Mouse (Mus musculus): ENCODE data around the gene Hddc3. TPM values are rescaled to one million over a fixed set of nuclear protein-coding genes. Genes with fewer than 3 reads are reported as not detected.

The Hddc3 gene
- total RNA-seq, 2 experiments from 2014 or later, result 10.9 to 17.8 TPM

DNA sequence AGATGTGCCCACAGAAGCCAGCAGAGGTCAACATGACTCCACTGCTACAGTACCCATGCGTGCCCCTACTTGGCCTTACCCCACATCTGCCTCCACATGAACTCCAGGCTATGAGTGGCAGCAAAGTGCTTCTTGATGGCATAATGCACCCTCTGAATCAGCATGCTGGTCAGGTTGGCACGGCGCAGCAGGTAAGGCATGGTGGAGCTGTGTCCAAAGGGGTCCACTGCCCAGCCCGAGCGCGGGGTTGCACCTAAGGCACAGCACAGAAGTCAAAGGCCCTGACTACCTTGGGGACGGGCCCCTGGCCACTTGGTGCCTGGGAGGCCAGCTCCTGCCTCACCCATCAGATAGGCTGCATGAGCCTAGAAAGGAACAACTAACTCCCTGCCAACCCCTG lies 24.3 kb downstream of the Hddc3 start:
- ATAC-seq (replicated peaks; ENCODE audit: low FRiP score, low TSS enrichment, poor library complexity, severe bottlenecking), result no peak

DNA sequence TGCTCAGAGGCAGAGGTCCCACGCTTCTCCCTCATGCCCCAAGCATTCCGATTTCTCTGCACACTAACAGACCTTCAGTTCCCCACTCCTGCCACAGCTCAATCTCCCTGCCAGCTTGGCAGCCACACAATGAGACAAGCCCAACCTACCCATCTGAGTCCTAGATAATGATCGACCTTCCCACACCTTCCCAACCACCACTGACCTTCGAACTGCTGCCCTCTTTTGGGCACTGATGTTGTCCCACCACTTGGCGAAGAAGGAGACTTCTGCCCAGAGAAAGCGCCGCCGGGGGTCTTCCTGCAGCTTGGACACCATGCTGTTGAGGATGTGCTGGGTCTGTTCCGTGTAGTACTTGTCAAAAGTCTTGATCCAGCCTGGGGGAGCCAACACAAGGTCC lies 25.1 kb downstream of the Hddc3 start:
- ATAC-seq (replicated peaks; ENCODE audit: low FRiP score, low TSS enrichment, poor library complexity, severe bottlenecking), result no peak

DNA sequence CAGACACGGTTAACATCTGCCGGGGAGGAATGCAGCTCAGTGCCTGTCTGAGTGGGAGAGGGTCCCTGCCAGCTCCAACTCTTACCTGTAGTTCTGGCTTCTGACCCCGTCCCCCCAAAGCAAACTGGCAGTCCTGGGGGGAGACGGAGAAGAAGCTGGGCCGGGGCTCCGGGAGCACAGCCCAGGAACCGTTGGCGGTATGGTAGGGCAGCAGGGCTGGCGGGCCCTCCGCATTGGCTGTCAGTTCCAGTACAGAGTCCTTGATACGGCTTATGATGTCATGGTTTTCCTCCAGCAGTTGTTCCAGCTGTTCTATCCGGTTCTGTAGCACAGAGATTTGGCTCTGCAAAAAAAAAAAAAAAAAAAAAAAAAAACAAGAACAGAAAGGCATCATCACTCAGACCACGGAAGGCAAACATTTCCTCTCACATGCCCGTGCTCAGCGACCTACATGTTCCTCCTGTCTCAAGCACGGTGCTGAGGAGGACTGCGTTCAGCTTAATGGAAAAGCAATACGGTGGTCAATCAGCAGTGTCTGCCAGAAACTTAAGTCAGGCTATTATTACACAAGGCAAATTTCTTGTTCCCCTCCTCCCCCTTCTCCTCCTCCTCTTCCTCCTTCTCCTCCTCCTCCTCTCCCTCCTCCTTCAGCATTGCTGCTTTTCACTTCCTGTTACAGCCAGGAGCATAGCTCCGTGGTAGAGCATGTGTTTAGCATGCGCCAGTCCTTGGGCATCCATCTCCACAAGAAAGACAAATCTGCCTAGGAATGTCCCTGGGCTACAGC lies 25.9 kb downstream of the Hddc3 start:
- ATAC-seq (replicated peaks; ENCODE audit: low FRiP score, low TSS enrichment, poor library complexity, severe bottlenecking), result no peak

DNA sequence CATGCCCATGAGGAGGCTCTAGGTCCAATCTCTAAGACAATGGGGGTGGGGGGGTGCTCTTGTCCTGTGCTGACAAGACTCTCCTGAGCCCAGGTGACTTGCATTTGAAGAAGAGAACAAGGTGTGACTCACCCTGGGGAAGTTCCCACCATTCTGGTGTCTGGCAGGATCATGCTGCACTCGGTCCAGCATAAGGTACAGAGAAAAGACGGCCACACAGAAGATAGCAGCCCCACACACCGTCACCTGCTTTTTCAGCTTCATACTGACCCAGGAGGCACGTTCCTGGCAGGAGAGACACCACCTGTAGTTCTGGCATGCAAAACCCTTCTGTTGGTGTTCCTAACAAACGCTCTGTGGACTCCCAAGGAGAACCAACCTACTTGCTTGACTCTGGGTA lies 26.6 kb downstream of the Hddc3 start:
- no peak for ATAC-seq (replicated peaks; ENCODE audit: low FRiP score, low TSS enrichment, poor library complexity, severe bottlenecking)

DNA sequence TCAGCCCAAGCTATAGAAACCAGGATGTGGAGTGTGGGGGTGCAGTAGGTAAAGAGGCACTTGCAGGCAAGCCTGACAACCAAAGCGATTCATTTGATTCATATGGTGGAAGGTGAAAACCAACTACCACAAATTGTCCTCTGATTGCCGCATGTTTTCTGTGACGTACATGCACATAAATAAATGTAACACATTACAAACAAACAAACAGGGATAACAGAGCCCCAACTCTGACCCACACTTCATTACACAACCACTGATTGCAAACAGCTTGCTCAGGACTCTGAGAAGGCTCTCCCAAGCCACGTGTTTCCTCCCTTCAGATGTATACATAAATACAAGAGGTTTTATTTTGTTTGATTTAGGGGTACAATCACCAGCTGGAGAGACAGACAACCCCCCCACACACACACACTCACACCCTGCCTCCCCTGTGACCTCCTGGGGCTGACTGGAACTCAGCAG lies 27.1 kb downstream of the Hddc3 start:
- no peak for ATAC-seq (replicated peaks; ENCODE audit: low FRiP score, low TSS enrichment, poor library complexity, severe bottlenecking)

DNA sequence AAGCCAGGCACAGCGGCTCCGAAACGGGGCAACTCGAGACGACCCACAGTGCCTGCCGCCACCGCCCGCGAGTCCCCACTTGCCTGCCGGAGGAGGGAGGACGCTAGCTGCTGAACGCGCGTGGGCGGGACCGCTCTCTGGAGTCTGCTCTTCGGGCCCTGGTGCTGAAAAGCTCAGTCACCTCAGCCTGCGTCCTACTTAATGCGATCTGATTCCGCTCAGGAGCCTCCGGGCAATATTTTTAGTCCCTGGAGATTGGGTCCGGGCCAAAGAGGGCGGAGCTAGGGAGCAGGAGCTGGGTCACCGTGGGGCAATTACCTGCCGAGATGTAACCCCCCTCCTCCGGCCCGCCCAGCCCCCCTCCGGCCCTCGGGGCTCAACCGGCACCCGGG lies 27.7 kb downstream of the Hddc3 start:
- ATAC-seq (replicated peaks; ENCODE audit: low FRiP score, low TSS enrichment, poor library complexity, severe bottlenecking), result peak; percentile 63

DNA sequence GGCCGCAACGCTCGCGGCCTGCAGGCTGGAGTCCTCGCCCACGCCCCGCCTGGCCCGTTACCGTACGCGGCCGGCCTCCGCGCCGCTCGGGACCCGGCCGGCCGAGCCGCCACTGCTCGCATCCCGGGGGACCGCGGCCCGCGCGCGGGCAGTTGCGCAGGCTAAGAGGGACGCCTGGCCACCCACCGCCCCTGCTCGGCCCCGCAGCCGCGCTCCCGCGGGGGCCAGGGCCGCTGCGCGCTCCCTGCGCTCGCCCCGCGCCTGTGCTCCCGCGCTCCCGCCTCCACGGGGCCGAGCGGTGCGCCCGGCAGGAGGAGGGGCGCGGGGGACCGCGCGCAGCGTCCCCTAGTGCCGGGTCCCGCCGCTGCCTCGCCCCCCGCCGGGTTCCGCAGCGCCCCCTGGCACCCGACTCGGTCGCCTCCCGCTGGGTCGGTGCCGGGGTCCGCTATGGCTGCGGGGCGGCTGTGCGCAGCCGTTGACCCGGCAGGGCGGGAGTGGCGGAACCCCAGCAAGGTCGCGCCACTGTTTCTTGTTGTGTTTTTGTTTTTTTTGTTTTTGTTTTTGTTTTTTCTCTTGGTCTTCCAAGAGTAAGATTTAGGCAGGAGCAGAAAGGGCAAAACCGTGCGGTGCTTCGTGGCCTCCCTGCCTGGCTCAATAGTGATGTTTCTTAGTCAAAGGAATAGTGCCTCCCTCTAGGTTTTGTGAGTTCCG lies 28.3 kb downstream of the Hddc3 start, which contains the start of gene Man2a2:
Man2a2 (minus strand) TSS at position 335 of the 711 bp plus-strand sequence.
- ATAC-seq (replicated peaks; ENCODE audit: low FRiP score, low TSS enrichment, poor library complexity, severe bottlenecking), result no peak

DNA sequence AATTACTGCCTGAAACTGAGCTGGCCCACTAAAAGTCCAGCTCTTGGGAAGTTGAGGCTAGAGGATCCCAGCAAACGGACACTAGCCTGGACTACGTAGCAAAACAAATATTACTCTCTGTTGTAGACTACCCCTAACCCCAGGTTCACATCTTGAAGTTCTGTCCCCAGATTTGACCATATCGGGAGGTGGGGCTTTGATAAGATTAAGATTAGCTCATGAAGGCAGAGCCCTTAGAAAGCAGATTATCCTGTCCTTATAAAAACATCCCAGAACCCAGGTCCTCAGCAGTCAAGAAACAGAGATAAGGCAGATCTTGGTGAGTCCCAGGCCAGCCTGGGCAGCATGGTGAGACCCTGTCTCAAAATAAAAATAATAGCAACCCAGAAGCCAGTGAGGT lies 29.3 kb downstream of the Hddc3 start:
- no peak for ATAC-seq (replicated peaks; ENCODE audit: low FRiP score, low TSS enrichment, poor library complexity, severe bottlenecking)

DNA sequence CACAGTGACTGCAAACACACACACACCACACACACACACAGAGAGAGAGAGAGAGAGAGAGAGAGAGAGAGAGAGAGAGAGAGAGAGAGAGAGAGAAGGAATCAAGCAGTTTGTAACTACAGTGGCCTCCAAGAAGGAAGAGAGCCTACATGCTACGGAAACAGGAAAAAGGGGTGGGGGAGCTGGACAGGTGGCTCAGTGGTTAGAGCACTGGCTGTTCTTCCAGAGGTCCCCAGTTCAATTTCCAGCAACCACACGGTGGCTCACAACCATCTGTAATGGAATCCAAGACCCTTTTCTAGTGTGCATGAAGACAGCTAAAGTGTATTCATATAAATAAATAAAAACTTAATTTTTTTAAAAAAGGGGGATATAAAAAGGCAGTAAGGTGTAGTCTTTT lies 29.8 kb downstream of the Hddc3 start:
- ATAC-seq (replicated peaks; ENCODE audit: low FRiP score, low TSS enrichment, poor library complexity, severe bottlenecking), result no peak

DNA sequence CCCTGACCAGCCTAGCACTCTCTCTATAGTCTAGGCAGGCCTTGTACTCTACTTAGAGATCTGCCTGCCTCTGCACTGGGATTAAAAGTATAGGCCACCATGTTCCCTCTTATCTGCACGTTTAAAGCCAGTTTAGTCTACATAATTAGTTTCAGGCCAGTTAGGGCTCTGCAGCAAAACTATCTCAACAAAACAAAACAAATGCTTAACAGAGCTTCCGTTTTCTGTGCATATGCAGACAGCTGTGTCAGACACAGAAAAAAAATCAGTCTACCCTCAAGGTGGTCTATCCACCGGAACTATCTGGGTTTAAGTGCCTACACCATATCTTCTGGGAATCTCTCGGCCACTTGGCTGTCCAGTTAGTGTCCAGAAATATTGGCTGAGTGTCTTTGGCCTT lies 30.4 kb downstream of the Hddc3 start:
- ATAC-seq (replicated peaks; ENCODE audit: low FRiP score, low TSS enrichment, poor library complexity, severe bottlenecking), result no peak

DNA sequence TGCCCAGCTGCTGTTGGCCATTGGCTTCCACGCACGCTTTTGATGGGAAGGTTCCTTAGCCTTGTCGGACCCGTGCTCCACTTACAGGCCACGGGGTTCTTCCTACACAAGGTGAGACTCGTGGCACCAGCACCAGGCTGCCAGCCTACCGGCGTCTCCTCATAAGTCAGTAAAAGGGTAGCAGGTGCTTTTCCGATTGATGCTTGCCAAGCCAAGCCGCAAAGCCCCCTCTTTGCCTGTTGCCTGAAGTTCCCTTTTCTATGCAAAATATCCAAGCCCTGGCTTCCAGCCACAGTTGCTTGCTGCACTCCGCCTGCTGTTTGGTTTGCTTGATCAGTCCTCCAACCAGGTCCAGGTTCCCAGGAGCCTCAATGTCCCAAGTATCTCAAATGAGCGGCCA lies 30.9 kb downstream of the Hddc3 start:
- peak; percentile 15; the same call in 1 of the 2 replicates for ATAC-seq (replicated peaks; ENCODE audit: low FRiP score, low TSS enrichment, poor library complexity, severe bottlenecking)

DNA sequence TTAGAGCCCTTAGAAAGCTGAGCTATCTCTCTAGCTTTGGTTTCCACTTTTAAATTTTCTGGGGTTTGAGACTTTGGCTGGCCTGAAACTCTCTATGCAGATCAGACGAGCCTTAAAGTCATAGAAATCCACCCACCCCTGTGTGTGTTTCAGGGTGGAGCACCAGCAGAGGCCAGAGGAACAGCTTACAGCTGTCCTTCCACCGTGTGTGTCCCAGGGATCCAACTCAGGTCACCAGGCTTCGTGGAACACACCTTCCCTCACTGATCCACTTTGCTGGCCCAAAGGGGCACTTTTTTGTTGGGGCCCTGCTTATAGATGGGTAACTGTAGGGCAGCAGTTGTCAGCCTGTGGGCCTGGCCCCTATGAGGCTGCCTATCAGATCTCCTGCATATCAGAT lies 31.4 kb downstream of the Hddc3 start:
- no peak for ATAC-seq (replicated peaks; ENCODE audit: low FRiP score, low TSS enrichment, poor library complexity, severe bottlenecking)

DNA sequence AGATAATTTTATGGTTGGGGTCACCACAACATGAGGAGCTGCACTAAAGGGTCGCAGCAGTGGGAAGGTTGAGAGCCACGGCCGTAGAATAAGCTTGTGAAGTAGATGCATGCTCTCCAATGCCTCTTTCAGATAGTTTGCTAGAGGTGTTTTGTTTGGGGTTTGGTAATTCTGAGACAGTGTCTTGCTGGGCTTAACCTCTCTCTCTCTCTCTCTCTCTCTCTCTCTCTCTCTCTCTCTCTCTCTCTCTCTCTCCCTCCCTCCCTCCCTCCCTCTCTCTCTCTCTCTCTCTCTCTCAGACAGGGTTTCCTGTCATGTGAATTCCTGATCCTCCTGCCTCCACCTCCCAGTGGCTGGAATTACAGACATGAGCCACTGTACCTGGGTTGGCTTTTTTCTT lies 31.8 kb downstream of the Hddc3 start:
- no peak for ATAC-seq (replicated peaks; ENCODE audit: low FRiP score, low TSS enrichment, poor library complexity, severe bottlenecking)

DNA sequence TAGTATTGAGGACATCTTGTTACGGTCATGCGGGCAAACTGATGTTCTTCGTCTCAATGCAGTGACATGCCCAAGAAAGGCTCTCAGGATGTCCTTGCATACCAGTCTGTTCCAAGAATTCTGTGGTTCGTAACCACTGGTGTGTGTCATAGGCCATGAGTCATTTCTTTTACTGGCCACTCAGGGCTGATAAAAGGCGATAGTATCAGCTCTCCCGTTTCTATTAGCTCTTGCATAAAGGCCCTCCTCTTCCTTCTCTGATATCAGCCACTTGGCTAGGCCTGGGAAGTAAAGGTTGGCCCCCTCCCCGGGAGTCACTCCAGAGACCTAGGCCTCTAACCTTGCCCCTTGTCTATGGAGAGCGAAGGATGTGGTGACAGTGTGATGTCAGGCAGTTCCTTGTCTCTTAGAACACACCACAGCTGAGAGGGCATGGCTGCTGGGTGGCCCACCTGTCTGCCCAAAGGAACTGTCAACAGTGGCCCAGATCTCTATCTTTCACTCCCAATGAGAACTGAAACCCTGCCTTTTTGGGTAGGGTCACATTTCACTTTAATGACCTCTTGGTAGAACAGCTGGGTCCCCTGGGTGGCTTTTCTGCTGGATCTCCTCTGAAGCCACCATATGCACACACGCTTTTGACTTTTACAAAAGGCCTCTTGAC lies 32.6 kb downstream of the Hddc3 start:
- ATAC-seq (replicated peaks; ENCODE audit: low FRiP score, low TSS enrichment, poor library complexity, severe bottlenecking), result no peak

DNA sequence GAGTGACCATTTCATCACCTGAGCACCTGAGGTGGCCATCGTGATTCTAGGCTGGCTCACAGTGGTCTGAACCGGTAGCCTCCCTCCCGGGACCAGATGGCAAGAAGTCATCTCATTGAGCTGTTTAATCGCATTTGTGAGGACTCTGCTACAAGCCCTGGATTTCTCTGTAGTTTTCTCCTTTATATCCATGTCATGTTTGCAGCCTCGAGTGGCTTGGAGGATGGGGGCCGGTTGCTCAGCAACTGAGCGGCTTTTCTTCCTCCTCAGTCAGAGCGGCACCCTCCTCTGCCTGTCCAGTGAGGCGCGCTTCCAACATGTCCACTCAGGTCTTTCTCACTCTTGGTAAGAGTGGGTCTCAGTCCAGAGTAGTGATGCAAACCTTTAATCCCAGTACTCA lies 33.3 kb downstream of the Hddc3 start:
- ATAC-seq (replicated peaks; ENCODE audit: low FRiP score, low TSS enrichment, poor library complexity, severe bottlenecking), result no peak

DNA sequence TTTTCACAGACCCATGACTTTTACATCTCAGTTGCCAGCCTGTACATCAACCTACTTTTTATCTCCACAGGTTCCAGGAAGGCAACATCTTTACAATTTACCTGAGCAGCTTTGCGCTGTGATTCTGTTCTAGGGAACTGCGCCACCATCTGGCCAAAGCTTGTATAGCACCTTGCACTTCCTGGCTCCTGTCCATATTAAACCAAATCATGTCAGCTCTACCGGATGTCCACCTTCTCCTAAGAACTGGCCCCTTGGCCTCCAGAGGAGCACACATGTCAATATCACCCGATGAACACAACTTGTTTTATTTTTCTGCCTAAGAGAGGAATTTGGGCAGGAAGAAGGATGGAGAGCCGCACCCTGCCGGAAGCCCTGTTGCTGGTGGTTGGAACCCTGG lies 34.6 kb downstream of the Hddc3 start:
- no peak for ATAC-seq (replicated peaks; ENCODE audit: low FRiP score, low TSS enrichment, poor library complexity, severe bottlenecking)

DNA sequence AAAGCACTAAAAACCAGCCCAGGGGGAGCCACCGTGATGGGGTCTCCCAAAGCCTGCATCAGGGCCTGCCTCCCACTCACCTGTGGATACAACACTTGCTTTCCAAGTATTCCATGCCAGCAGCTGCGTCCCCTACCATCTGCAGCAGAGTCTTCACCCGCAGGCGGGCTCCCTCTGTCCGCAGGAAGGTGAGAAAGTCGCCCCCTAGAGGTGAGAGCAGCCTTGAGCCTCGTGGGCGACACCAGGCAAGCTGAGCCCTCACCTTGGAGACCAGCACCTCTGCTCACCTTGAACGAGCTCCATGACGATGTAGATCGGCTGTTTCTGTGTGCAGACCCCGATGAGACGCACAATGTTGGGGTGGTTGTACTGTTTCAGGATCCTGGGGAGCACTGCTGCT lies 36.6 kb downstream of the Hddc3 start:
- no peak for ATAC-seq (replicated peaks; ENCODE audit: low FRiP score, low TSS enrichment, poor library complexity, severe bottlenecking)

DNA sequence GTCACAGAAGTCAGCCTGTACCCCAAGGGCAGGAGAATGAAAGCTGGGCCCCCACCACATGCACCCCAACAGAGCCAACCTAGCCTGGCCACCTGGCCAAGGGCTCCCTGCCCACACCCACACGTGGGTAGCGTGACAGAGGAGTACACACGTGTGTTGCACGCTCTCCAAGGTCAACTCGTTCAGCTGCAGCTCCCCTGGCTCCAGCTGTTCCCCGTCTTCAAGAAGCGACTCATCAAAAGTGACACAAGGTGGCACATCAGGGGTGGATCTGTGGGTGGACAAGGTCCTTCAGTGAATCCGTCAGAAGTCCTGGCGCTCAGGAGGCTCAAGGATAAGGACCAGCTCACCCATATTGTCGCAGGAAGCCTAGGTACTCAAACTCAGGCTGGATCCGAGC lies 40.0 kb downstream of the Hddc3 start:
- no peak for ATAC-seq (replicated peaks; ENCODE audit: low FRiP score, low TSS enrichment, poor library complexity, severe bottlenecking)

DNA sequence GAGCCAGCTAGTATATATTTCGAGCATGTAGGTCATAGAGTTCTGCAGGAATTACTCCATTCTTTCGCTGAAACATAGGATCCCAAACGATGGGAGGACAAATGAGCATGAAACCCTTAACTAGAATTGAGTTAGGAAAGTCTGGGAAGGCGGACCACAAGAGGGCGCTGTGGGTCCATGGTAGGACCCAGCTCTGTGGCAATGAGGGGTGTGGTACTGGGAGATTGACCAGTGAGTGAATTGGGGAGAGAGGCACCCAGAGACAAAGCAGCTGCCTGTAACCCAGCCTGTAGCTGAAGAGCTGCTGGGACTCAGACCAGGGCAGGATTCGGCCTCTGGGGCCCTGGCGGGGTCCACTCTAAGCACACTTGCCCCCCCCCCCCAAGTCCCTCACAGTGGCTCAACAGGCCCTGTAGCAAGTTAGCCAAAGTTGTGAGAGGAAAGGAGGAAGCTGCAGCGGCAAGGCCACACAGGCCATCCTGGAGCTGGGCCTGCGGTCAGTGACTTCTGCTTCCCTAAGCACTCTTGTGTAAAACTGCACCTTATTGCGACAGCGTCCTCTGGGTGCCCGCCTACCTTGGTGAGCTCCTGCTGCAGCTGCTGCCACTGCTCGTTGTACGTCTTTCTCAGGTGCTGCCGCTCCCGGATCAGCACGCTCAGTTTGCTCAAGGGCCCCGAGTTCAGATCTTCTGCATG lies 43.5 kb downstream of the Hddc3 start:
- peak; percentile 56 for ATAC-seq (replicated peaks; ENCODE audit: low FRiP score, low TSS enrichment, poor library complexity, severe bottlenecking)

All from megakaryocyte-erythroid progenitor cell, adult 5-6 weeks (primary cell).